Mouse (Mus musculus) activated CD4-positive, CD25-positive, alpha-beta regulatory T cell, adult 4 months (primary cell): ENCODE measurements around the gene Dip2b. TPM values are rescaled to one million over a fixed set of nuclear protein-coding genes. Genes with fewer than 3 reads are reported as not detected.
A peak's percentile ranks its signal among the peaks of the same experiment; 100 is the strongest.

Source experiments
- ATAC-seq: one replicate; pipeline ENCODE4 v1.8.0; 2017
- polyA plus RNA-seq, 2 experiments: library from polyadenylated mRNA; unstranded; fragments of 100-300 nt; shearing (Covaris generic); gene quantifications; one replicate each; pipeline ENCODE4 v1.2.1; 2017

Dip2b gene
- polyA plus RNA-seq, 2 experiments from 2014 or later, result 16.8 to 18.2 TPM

DNA sequence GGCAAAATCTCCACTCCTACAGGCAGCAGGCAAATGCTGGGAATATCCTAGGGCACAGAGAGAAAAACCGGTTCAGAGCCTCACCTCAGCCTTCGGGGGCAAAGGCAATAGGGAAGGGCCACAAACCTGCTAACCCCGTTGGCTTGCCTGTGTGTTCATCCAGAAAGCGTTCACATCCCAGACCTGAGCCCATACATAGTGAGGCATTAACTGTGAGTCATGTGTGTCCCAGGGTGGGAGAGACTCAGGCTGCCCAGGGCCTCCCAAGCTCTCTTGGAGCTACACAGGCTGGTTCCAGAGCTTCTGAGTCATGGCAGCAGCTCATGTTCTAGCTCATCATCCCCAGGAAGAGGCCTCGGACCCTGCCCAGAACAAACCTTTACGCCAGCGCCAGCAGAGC lies 49.6 kb downstream of the Dip2b start:
- ATAC-seq, result no peak

DNA sequence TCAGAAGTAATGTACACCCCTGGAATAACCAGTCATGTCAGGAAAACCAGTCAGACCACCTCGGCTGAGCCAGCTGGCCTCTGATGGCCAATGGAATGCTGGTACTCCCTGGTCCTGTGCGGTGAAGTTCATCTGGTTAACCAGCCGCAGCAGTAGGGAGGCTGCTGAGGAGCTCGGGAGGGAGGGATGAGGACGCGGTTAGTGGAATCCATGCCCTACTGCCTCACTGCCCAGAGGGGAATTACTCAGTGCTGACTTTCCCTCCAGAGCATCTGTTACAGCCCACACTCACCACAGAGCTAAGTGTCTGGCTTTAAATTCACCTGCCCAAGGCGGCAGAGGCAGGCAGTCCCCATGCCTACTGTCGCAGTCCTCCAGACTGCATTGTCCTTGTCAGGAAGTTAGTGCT lies 51.2 kb downstream of the Dip2b start:
- no peak for ATAC-seq

DNA sequence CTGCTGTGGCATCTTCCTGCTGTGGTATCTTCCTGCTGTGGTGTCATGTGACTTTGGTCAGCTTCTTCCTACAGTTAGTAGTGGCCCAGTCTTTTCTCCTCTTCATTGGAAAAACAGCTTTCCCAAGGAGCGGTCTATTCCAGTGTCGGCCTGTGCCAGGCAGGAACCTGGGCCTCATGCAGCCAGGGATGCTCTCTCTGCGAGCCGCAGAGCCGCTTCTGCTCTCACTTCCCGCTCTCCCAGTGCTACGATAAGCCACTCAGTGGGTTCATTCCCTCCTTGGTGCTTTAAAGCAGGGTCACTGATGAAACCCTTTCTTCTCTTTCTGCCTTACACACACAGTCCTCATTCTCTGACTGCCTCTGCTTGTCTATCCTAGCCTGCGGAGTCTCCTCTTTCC lies 53.4 kb downstream of the Dip2b start:
- ATAC-seq, result no peak

- no peak for ATAC-seq
These were observed 53.8 kb downstream of the Dip2b start for GRCm38 (mm10) chr15:100092258-100092657.

DNA sequence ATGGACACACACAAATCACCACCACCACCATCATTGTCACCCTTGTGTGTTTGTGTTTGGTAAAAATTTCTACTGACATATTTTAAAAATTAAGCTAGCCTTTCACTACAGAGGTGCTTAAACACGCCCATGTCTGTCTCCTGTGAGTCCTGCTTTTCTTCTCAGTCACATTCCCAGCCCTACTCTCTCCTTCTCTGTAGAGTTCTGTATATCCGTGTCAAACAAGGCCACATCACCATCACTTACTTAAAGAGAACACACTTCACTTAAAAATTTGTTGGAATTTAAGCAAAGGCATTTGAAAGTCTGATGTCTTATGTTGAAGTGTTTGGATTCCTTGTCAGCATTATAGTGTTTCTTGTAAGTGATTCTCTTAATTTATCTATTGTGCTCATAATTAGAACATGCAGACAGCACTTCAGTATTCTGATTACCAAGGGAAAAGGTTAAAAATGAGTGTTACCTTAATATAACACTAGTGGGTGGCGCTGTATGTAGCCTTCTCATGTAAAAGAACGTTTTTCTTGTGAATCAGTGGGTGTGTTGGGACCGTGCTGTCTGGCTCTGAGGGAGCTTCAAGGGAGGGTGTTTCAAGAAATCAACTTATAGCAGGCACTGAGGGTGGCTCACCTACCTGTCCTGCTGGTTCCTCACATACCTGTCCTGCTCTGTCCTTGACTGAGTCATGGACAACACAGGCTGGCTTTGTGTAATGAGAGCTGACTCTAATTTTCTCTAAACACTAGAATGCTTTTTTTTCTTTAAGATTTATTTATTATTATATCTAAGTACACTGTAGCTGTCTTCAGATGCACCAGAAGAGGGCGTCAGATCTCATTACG lies 58.3 kb downstream of the Dip2b start:
- ATAC-seq, result no peak

GRCm38 (mm10) chr15:100100336-100100735 lies 61.9 kb downstream of the Dip2b start:
- ATAC-seq, result no peak

DNA sequence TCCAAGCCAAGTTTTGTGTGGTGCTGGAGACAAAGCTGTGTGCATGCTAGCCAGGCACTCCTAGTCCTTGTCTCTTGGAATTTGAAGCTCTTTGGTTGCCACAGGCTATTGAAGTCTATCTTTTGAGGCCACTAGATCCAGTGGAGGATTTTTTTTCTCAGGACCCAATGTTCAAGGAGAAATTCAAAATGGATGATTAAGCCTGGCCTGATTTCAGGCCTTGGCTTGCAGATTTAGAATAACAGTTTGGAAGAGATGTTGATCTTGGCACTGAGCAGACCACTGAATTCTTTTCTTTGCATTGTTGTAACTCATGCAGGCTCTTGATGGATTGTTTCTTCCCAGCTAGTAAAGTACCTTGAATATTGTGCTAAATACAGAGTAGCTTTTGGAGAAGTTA lies 62.7 kb downstream of the Dip2b start:
- ATAC-seq, result no peak

DNA sequence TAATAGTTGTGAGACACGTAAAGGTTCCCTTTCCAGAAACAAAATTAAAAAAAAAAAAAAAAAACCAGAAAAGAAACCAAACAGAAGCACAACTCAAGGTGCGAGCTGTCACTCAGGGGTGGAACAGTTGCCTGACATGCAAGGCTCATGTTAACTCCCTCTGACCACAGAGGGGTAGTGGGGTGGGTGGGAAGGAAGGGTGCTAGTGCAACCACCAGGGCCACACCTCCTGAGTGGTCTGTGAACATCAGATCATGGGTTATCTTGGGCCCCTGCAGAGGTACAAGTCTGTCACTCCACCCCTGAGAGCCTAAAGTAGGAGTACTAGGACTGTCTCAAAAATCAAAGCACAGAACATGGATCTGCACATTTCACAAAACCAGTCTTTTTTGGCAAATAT lies 65.7 kb downstream of the Dip2b start:
- no peak for ATAC-seq

GRCm38 (mm10) chr15:100108071-100108782 lies 69.8 kb downstream of the Dip2b start:
- no peak for ATAC-seq

DNA sequence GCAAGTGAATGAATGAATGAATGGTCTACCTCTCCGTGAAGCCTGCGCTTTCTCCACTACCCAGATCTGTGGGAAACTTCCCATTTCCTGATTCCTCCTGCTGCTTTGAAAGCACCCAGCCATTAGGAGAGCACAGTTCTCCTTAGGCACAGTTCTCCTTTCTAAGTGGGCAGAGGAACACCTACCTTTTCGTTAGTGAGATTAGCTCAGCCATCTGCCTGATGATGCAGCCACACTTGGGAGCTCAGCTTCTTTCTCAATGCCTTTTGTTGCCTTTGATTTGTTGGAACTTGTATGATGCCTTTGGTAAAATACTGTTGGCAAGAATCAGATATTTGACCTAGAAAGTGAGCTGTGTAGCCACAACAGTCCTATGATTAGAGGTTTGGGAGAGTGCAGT lies 71.5 kb downstream of the Dip2b start:
- no peak for ATAC-seq

- ATAC-seq, result no peak
These were observed 73.4 kb downstream of the Dip2b start for GRCm38 (mm10) chr15:100111891-100112290.

- ATAC-seq, result no peak
These were observed 74.0 kb downstream of the Dip2b start for GRCm38 (mm10) chr15:100112309-100112966.

- ATAC-seq, result no peak
These were observed 75.1 kb downstream of the Dip2b start for GRCm38 (mm10) chr15:100113343-100114275.

DNA sequence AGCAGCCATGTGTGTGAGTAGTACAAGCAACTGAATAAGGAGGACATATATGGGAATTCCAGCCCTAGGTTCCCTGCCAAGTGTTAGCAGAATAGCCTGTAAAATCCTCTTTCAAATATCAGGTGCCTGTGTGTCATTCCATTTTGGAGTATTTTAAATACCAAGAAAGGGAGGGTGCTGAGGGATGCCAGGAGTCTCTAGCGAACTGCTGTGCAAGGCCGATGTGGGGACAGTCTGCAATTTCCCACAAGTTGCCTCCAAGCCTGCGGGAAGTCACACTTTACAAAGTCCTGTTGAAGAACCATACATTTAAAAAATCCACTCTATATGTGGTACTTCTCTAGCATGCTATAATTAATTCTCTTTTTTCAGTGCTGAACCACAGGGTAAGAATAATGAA lies 77.0 kb downstream of the Dip2b start:
- no peak for ATAC-seq

GRCm38 (mm10) chr15:100116325-100116724 lies 77.9 kb downstream of the Dip2b start:
- no peak for ATAC-seq

- no peak for ATAC-seq
These were observed 80.8 kb downstream of the Dip2b start for GRCm38 (mm10) chr15:100119225-100119788.

DNA sequence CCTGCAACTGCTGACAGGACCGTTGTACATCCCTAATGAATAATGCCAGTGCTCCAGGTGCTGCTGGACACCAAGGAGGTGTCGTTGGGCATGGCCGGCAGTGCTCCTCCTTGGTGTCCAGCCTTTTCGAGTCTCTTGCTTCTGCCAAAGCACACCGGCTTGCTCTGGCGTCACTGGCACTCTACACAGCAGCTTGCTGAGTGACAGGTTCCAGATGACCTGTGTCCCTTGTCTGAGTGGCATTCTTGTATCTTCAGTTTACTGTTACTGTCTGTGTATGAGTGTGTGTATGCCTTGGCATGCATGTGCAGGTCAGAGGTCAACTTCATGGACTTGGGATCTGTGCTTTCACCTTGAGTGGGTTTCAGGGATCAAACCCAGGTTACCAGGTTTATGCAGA lies 83.0 kb downstream of the Dip2b start:
- ATAC-seq, result no peak

DNA sequence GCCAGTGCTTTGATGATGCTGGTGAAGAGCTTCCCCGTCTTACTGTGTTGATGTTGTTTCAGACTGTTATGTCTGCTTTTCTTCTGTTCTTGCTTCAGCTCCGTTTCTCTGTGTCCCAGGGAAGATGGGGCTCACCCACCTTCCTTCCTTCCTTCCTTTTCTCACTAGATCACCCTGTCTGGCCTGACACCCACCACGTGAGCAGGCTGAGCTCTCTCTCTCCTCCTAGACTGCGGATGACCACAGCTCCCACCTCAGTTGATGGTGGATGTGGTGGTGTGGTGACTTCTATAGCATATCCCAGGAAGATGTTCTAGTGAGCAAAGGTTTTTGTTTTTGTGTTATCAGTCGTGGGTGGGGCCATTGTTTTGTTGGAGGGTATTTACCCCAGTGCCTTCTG lies 85.4 kb downstream of the Dip2b start:
- no peak for ATAC-seq

DNA sequence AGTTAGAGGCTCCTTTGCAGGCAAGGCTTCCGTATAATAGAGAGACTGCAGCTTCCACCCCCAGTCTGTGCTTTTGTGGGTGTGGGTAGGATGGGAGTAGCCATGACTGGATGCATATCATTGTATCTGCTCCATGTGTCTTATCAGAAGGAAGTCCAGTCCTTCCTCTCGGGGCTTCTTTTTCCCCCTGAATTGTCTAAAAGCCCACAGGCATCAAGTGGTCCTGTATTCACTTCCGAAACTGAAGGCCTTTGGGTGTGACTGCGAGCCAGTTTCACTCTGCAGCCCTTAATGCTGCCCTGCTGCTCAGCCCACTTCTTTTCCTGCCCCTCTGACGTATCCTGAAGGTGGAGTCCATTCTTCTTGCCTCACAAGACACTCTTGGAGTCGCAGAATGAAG lies 86.8 kb downstream of the Dip2b start:
- ATAC-seq, result no peak

- ATAC-seq, result peak; percentile 86
These were observed 88.1 kb downstream of the Dip2b start for GRCm38 (mm10) chr15:100126456-100127107.

- ATAC-seq, result no peak
These were observed 90.8 kb downstream of the Dip2b start for GRCm38 (mm10) chr15:100129151-100129790.
